Mouse (Mus musculus) T-helper 1 cell (primary cell): ENCODE results near the gene Vars2.

Experiments used
- in situ Hi-C: fragments of 300-600 bp; cut with MboI, MseI; formaldehyde crosslinking; loops from one replicate; pipeline ENCODE4 v1.15.1; 2025; ENCODE audit warnings: high pct_unique_total_duplicates

Gene Vars2

DNA sequence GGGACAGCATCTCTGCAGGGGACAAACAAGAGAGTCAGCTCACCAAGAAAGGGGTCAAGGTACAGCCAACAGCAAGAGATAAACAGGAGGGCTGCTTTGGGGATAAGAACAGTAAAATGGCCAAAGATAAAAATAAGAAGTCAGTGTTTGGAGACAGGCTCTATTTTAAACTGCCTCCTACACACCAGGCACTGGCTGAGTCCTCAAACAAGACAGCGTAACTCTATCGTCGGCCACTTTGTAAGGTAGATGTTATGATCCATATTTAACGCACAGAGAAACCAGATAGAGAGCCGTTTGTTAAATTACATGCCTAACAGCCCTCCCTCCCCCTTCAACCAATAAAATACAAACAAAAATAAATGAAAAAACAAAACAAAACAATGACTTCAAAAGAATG, 26.5 kb upstream of the Vars2 start:
- in situ Hi-C loops = no loop called here

GRCm38 (mm10) chr17:35692368-35692767, 25.0 kb upstream of the Vars2 start:
- in situ Hi-C loops = no loop called here

DNA sequence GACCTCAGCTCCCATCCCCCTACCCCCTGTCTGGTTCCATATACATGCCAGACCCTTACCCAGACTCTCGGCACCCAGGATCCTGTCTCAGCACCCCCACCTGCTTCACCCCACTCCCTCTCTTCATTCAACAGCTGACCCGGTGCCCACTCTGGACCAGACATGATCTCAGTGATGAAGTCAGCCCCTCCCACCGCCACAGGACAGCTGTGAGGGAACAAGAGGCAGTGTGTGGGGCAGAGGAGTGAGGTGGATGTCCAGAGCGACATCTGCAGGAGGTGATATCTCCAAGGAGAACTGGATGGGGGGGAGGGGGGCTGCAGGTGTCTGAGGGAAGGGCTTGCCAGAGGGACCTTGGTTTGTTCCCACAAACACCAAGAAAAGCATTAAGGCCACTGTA, 24.4 kb upstream of the Vars2 start:
- in situ Hi-C loops = no loop called here

DNA sequence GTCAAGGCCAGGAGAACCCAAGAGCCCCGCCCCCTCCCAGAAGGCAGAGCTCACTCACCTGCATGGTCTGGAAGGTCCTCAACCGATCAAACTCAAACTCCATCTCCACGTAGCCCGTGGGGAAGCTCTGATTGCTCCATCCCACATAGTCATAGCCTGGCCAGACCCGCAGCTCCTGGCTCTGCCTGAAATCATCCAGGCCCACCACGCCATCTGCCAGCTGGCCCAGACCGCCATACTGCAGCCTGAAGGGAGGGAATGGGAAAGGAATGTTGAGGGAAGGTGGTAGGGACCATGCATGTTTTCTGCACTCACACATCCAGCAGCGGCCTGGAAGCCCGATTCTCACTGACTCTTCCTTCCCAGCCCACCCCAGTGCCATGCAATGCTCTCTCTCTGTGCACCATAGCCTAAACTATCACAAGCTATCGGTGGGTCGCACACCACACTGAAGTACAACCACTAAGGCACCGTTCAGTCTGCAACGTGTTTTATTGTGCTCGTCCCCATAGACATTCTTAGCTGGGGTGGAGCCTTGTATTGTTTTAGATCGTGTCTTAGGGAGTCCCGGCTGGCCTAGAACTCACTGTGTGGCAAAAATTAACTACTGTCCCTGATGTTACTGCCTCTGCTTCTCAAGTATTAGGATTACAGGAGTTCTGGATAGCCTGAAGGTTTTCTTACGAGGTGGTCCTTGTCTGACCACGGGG, 22.7 kb upstream of the Vars2 start:
- in situ Hi-C loops = no loop called here

DNA sequence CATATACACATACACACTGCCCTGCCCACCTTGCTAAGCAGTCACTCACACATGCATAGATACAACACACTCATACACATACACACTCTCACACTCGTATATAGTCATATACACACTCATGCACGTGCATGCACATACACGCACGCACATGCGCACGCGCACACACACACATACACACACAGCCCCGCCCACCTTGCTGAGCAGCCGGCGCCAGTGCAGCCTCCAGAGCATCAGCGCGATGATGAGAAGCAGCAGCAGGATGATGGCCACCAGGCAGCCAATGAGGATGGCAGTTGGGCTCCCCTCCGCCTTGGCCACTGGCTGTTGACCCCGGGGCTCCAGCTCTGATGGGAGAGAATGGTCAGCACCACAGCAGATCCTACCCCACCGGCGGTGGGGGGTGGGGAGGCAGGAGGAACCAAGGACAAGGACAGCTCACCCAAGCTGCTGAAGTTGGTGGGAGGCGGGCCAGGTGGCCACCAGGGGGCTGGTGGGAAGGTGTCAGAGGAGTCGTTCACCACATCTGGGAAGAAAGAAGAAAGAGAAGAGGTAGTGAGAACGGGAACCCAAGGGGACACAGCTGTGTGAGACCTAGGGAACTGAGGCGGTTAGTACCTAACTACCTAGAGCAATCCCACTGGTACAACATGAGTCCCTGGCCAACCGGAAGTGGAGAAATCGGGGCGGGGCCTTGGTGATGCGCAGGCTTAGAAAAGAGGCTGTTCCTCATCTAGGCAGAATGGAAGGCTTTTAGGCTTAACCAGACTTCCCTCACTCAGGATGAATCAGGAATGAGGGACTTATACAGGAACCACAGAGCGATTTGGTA, 21.2 kb upstream of the Vars2 start:
- in situ Hi-C loops = no loop called here

- in situ Hi-C loops = no loop called here
Observed at GRCm38 (mm10) chr17:35685061-35685460, 17.7 kb upstream of the Vars2 start.

GRCm38 (mm10) chr17:35681986-35682385, 14.6 kb upstream of the Vars2 start:
- in situ Hi-C loops = no loop called here

DNA sequence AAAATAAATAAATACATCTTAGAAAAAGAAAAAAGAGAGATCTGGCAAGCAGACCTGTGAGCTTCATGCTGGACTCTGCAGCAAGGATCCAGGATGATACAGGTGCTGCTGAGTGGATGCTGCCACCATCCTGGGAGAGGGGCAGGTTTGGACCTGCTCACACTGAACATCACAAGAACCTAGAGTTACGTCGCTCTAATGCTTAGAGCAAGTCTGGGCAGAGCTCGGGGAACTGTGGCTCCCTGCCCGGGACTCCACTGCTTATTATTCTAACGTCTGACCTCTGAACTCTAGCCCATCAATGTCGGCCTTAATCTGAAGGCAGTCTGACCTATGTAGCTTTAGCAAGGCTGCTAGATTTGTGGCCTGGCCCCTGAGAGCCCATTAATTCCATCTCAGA, 13.2 kb upstream of the Vars2 start:
- in situ Hi-C loops = no loop called here

DNA sequence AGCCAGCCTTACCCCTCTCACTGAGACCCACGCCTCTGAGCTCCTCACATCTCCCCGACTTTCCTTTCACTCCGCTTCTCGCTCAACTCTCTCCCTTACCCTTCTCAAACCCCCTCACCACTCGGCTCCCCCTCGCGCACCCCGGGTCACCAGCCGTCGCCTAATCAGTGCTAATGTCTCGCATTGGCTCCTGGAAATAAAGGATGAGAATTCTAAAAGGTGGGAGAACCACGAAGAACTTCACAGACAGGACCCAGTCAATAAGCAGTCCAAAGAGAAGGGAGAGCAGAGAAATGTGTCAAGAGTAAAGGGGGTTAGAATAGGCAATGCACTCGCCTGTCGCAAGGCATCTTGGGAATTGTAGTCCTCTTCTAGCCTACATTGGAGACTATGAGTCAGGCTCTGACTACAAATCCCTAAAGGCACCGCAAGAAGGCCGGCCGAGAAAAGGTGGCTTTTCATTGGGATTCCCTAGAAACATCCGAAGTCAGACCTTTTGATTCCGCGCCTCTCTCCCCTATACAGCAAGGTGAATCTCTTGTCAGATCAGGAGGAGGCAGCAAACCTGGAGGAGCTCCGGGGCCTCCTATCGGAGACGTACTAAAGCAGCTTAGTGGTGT, 6.1 kb upstream of the Vars2 start, which contains the start of gene Gtf2h4:
Gene Gtf2h4 (minus strand): TSS at position 324 of the 620 bp plus-strand sequence.
- in situ Hi-C loops = no loop called here

DNA sequence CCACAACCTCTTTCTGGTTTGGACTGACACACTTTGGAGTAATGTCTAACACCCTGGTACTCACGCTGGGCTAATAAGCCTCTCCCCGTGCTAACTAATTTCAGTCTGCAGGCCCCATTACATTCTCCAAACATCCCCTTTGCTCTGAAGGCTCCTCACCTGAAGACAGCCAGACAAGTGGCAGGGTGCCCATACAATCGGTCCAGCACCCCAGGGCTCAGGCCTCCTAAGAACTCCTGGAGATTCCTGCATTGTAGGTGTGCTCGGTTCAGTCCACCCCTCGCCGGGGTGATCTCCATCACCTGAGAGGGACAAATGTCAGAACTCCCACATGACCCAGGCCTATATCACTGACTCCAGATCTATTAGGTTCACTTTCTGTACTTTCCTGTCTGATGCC, 5.1 kb upstream of the Vars2 start:
- in situ Hi-C loops = no loop called here

DNA sequence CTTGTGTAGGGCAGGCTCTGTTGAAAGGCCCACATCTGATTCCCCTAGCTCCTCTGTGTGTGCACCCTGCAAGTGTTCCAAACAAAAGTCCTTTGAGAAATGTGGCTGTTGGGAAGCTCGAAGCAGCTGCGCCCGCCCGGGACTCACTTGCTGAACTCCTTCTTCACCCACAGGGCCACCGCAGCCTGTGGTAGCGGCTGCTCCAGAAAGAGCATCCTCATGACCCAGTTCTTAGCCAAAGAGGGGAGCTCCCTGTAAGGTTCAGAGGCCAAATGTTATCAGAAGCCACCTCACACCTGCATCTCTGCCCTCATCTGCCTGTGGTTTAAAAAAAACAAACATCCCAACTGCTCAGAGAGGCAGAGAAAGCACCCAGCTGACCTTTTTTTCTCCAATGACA, 4.5 kb upstream of the Vars2 start:
- in situ Hi-C loops = no loop called here

- in situ Hi-C loops = no loop called here
Observed at GRCm38 (mm10) chr17:35669731-35670130, 2.3 kb upstream of the Vars2 start.

GRCm38 (mm10) chr17:35666851-35667256, 538 bp downstream of the Vars2 start:
- in situ Hi-C loops = no loop called here

DNA sequence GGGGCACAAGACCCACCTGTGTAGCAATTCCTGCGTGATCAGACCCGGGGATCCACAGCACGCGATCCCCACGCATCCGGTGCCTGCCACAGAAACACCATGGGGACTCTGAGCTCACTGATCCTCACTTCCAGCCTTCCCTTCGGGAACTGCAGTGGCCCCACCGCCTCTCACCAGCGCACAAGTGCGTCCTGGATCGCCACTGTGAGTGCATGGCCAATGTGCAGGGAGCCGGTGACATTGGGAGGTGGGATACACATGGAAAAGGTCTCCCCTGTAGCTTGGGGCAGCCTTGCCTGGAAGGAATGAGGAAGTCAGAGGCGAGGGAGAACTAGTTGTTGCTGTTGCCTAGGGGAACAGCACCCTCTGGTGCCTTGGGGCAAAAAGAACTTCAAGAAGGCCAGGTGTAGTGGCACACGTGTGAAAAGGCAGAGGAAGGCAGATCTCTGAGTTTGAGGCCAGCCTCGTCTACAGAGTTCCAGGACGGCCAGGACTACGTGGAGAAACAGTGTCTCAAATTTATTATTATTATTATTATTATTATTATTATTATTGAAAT, 1.4 kb downstream of the Vars2 start:
- in situ Hi-C loops = no loop called here

- in situ Hi-C loops = no loop called here
Observed at GRCm38 (mm10) chr17:35653086-35653485, 14.3 kb downstream of the Vars2 start.

DNA sequence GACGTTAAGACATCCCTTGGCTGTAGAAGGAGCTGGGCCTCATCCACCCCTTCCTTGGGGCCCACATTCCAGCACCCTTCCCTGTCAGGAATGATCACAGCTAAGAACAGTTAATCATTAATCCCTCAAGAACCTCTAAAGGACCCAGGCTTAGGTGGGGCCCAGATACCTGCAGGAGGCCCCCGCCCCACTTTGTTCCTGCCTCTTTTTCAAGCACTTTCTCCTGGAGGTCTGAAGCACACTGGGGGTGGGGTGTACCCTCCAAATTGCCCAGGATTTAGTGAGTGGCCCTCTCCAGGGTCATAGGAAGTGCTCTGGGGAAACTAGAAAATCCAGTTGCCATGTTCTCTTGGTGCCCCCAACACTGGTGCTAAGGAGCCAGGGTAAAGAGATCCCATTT, 18.0 kb downstream of the Vars2 start:
- in situ Hi-C loops = no loop called here

DNA sequence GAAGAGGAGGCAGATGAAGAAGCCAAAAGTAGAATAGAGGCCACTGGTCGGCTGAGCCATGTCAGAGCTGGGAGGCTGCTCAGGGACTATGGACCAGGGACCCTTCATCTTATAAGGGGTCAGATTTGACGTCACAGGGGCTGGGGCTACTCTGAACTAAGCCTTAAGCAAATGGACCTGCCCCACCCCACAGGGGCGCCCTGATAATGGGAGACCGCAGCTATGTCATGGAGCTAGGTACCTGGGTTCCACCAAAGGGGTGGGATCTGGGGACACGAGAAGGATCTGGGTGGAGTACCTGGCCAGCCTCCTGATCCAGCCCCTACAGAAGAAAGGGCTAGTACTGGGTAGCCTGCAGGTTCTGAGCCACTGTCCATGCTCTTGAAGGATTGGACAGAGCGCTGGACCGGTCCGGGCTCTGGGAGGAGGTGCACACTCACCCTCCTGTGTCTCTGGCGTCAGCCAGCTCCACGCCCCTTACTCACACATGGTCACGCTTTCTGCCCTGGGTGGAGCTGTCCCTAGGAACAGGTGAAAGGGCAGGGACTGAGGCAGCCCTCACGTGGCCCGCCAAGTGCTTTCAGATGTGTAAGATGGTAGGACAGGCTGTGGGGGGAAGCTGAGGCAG, 23.7 kb downstream of the Vars2 start, which contains the start of gene Mucl3:
Gene Mucl3 (minus strand): TSS at position 87 of the 628 bp plus-strand sequence.
- in situ Hi-C loops = no loop called here

GRCm38 (mm10) chr17:35639352-35639751, 28.0 kb downstream of the Vars2 start:
- in situ Hi-C loops = no loop called here

DNA sequence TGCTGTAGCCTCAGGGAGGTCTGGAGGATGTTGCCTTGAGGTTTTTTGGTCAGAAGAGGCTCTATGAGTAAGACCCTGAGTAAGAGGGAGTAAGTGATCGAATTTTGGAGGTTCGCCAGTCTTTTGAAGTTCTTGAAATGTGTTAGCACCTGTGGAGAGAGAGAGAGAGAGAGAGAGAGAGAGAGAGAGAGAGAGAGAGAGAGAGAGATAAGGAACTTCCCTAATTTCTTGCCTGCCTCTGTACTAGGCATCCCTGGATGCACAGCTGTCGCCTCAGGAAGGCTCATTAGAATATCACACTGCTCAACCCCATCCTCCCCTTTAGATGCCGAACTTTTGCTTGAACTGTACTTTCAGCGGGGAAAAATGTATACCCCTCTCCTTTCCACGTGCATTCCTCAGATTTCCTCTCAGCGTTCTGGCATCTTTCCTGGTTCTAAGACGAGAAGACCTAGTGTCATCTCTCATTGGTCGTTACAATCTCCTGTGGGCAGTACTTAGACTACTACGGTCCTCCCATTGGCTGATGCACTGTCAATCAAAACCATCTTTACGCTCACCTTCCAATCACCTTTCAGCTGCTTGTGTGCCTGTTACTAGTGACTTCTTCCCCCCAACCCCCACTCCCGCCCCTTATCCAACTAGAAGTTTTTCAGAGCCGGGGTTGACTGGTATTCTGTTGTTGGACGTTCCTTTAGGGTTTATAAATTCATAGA, 28.8 kb downstream of the Vars2 start:
- in situ Hi-C loops = no loop called here

DNA sequence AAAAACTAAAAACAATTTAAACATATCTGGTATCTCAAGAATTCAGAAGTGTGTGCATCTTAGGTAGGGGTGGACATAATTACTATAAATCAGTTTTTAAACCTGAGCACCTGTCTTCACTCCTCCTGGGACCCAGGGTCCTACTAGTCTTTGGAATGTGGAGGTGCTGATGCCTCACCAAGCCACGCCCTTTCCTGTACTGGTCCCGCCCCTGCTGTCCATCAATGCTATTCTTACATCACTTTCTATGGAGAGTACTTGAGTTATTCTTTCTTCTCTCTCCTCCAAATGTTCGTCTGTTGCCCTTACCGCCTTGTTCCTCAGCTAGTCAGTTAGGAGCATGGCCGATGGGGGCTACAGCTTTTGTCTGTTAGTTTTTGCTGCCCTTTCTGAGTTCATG, 31.0 kb downstream of the Vars2 start:
- in situ Hi-C loops = no loop called here

DNA sequence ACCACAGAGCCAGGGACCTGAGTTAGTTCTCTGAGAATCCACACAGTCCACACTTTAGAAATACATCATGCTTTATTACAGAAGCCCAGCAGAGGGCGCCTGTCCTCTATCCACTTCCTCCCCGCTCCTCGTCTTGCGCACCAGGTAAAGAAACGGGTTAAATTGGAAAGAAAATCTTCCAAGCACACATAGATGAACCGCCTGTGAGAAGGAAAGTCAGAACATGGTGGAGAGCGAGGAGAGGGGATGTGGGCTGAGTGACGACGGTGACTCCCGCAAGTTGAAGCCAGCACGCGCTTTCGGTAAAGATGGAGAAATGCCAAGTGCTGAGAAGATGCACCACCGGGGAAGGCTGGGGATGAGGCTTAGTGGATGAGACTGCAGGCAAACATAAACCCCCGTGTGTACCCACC, 31.7 kb downstream of the Vars2 start:
- in situ Hi-C loops = no loop called here
